Mouse (Mus musculus) adrenal gland, adult 8-10 months (tissue): ENCODE data around the gene Fam57b. TPM values are rescaled to one million over a fixed set of nuclear protein-coding genes. Genes with fewer than 3 reads are reported as not detected.

Experiments used
- DNase-seq: peaks from one replicate; pipeline ENCODE4 v3.0.0; 2022
- total RNA-seq, 4 experiments: library from RNA; stranded (reverse); gene quantifications; 2 replicates each; pipeline ENCODE4 v1.2.4; 2022

Fam57b gene
- total RNA-seq, 4 experiments from 2014 or later = 9.4 to 16.7 (median 13.8) TPM

DNA sequence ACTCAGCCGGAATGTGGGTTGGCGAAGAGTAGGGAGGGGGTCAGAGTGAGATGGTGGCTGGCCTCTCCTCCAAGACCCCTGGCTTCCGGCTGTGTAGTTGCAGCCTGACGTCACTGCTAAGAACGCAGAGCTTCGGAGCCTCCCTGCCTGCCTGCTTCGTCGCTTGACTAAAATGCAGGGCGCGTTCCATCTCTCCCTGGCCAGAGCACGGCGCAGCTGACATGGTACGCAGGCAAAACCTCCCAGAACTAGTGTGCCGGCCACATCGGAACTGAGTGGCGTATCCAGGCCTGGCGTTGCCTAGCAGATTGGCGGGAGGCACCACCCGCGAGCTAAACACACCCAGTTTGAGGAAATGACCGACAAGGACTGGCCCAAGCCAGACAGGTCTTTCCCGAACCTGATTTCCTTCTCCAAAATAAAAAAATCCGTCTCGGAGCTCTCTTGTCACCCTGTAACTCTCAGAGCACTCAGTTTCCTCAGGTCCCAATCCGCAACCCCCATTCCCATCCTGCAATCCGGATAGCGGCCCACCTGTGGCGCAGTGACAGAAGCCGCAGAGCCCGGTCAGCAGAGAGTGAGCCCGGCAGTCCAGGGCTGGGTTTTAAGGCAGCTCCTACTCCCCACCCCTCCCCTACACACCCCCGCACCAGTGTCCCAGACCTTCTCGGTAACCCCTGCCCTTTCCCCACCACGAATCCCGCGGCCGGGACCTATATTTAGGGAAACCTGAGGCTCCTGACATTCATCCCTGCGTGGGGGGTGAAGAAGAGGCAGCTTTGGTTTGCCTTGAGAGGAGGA lies 2.2 kb downstream of the Fam57b start:
- DNase-seq = no peak

DNA sequence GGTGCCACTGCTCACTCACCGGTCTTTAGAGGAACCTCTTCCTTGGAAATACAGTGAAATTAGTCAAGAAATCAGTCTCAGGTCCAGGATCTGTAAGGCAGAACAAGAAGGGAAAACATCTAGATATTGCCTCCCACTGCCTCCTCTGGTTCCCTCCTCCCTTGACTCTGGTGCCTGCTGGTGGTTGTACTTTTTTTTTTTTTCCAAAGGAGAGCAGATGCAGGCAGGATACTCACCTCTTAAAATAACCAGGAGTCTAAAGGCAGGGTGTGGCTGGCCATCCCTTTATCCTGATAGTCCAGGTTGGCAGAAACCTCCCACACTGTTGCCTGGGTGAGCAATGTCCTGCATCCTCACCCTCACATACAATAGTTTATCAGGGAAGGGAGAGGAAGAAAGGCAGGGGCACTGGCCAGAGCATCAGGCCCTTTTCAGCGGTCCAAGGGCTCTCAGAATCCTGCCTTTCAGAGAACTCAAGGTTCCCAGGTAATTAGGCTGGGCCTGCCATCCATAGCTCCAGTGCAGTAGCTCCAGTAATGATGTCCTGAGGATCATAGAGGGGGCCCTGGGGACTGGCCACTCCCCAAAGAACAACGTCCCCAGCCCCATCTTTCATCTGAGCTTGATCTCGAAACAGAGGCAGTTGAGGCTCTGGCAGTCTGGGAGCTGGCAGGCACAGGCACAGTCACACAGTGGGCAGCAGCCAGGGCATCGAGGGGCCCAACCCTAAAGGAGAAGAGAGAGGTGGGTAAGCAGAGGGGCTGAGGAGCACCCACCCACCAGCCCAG lies 3.0 kb downstream of the Fam57b start:
- DNase-seq = no peak

DNA sequence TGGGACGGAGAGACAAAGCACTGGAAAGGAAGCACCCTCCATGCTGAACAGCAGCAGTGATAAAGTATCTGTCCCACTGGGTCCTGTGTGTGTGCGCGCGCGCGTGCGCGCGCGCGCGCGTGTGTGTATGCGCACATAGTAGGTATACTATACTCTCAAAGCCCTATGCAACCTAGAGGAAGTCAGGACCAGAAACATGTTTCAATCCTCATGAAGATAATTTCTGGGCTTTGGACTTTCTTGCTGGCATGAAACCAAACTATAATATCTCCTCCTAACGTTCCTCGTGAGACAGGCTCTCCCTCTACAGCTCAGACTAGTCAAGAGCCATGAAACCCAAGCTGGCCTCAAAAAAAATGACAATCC lies 3.6 kb downstream of the Fam57b start:
- no peak for DNase-seq

GRCm38 (mm10) chr7:126802134-126802889 lies 4.8 kb downstream of the Fam57b start:
- peak; percentile 62 for DNase-seq

GRCm38 (mm10) chr7:126803181-126803580 lies 5.7 kb downstream of the Fam57b start:
- peak; percentile 44 for DNase-seq

GRCm38 (mm10) chr7:126803751-126804150 lies 6.3 kb downstream of the Fam57b start:
- no peak for DNase-seq

DNA sequence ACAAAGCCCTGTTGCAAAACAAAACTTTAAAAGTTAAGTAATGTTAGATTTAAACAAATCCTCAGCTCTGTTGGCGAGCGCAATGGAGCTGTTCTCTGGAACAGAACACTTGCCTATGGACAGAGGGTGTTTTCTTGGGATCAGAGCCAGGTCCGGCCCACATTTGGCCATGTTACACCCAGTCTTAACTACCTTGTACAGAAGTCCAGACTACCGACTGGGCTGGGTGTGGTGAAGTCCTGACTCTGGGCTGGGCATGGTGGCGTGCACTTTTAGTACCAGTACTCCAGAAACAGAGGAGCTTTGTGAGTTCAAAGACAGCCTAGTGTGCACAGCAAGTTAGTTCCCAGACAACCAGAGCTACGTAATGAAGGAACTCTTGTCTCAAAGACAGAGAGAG lies 9.5 kb downstream of the Fam57b start:
- no peak for DNase-seq

GRCm38 (mm10) chr7:126807405-126807804 lies 9.9 kb downstream of the Fam57b start:
- DNase-seq = no peak

DNA sequence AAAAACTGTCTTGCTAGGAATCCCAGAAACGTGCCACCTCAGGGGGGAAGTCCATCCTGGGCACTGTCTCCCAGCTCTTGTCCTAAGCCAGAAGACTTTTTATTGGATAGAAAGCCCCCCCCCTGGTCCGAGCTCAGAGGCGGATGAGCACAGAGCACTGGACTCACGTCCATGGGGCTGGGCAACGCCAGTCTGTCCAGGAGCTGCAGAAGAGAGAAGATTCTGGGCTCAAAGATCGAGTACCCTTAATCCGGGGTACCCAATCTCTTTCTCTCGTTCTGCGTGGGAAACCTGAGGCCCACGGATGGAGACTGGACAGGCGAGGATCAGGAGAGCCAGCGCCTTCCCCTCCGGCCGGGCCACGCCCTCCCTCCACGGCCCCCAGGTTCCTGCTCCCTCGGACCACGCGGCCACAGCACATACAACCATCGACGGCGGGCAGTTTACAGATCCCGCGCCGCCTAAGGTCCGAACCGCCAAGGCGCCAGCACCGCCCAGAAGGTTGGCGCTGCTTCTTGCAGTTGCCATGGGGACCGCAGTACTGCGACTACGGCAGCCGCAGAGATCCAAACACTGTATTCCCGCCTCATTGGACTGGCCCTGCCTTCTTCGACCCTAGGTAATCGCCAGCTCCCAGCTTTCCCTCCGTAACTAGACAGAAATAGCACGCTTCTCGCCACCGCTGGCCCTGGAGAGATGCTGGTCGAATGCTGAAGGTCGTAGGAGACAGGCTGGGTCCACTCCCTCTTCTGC lies 11.4 kb downstream of the Fam57b start:
- peak; percentile 86 for DNase-seq

GRCm38 (mm10) chr7:126809723-126810369 lies 12.4 kb downstream of the Fam57b start:
- DNase-seq = no peak

DNA sequence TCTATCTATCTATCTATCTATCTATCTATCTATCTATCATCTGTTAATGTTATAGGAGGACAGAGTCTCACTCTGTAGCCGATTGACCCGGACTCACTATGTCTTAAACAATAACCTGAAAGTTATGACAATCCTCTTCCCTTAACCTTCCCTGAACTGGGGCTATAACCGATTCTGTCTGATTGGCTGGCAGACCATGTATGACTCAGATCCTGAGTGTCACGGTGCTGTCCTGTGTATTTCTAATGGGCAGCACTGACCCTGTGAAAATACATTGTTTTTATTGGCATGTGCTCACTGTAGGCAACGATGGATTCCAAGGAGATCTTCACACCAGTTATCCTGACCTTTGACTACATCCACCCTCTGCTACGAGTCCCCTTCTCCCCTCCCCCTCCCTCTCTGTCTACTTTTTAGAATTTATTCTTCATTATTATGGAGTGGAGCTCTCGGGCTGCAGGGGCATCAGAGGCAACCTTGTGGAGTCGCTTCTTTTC lies 18.3 kb downstream of the Fam57b start:
- no peak for DNase-seq

- DNase-seq = no peak
Observed at GRCm38 (mm10) chr7:126816494-126816893, 19.0 kb downstream of the Fam57b start.

GRCm38 (mm10) chr7:126817595-126817994 lies 20.1 kb downstream of the Fam57b start:
- DNase-seq = no peak

DNA sequence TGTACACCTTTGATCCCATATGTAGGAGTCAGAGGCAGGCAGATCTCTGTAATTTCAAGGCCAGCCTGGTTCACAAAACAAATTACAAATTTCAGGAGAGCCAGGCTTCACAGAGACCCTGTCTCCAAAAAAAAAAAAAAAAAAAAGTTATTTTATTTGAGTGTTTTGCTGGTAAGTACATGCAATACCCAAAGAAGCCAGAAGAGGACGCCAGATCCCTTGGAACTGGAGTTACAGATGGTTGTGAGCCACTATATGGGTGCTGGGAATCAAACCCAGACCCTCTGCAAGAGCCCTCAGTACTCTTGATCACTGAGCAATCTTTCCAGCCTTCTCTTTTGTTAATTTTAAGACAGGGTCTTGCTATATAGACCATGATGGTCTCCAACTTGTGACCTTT lies 21.4 kb downstream of the Fam57b start:
- no peak for DNase-seq

GRCm38 (mm10) chr7:126821835-126822511 lies 24.5 kb downstream of the Fam57b start:
- DNase-seq = peak; percentile 75

DNA sequence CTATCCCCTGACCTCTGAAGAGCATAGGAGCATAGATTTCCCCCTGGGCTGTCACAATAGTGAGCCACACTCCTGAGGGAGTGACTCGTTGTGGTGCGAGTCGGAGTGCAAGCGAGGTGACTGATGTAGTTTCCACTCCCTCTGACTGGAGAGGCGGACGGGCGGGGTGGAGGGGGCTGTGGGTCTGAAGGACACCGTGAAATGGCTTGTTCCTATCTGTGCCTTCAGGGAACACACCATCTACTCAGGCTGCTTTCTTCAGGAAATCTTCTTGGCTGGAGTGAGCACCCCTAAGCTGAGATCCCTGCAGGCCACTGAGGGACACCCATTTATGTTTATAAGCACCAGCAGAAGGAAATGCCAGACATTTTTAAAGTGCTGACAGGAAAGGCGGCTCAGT lies 25.3 kb downstream of the Fam57b start:
- no peak for DNase-seq

DNA sequence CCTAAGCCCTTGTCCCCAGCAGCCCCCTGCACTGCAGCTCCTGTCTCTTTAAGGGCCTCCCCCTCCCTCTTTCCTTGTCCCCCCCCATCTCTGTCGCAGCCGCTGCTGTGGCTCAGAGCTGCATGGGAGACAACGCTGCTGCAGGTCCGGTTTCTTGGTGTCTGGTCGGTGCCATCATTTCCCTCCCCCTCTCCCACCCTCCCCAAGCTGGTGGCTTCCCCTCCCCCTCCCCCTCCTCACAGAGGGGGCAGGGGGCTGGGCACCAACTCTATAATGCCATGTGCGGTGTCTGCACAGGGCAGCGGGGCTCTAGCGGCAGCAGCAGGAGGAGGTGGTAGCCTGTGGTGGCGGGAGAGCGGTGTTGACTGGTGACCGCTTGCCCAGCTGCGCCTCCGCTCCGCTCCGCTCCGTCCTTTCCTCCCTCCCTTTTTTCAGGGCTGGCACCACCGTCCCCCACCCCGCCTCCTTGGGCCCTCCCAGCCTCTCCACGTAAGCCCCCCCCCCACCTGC lies 25.8 kb downstream of the Fam57b start:
- DNase-seq = no peak

DNA sequence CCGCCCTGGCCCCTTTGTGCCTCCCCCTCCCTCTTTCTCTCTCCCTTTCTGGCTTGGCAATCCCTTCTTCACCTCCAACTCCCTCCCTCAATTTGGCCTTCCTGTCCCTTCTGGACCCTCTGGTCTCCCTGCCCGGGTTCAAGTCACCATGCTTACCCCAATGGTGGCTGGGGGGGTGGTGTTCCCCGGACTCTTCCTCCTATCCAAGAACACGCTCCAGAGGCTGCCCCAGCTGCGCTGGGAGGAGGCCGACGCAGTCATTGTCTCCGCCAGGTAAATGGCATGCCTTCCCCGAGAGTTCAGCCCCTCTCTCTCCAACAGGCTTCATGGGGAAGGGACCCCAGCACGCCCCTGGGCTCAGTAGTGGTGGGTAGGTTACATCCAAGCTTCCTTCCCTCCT lies 26.5 kb downstream of the Fam57b start:
- no peak for DNase-seq

DNA sequence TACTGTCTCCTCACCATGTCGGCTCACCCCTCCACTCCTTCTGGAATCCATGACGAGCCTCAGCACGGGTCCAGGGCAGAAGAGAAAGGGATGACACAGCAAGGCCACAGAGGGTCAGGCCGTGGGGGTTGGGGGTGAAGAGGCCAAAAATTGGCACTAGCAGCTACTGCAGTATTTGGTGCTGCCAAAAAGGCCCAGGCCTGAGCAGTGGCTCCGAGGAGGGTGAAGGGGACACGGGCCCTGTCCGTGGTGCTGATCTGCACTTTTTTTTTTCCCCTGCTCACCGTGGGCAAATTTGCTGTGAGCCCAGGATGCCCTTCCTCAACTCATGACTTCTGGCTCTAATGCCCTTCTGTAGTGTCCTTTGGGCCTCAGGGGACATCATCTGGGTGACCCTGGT lies 27.9 kb downstream of the Fam57b start:
- DNase-seq = no peak

DNA sequence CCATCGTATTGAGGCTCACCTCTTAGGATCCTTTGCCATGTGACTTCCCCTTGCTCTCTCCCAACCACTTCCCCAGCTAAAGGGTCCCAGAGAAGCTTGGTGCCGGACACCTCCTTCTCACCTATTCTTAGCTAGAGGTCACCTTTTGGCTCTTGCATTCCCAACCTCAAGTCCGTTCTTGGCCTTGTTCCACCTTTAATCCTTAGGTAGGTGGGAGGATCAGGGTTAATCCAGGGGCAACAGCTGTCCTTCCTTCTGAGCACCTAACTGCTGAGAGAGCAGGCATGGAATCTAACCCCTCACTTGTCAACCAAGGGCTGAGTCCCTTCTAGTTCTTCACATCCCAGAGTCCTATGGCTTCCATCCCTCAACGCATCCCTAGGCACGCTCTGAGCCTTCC lies 28.5 kb downstream of the Fam57b start:
- no peak for DNase-seq

DNA sequence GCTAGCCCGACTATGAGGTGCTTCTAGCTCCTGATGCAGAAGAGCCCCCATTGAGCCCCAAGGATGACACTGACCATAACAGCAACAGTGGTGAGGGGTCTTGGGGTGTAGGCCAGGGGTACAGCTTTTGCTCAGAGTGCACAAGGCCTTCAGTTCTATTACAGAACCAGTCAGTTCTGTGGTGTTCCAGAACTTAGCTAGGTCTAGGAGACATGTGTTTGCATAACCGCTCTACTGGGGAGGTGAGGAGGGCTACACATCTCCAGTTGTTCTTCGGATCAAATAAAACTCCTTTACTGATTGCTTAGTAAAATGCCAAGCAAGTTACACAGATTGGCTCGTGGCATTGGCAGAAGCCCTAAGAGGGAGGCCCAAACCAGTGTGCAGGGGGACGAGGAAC lies 34.1 kb downstream of the Fam57b start, which contains the start of gene 4930451I11Rik:
TSS of gene 4930451I11Rik (minus strand) at position 101 of the 400 bp plus-strand sequence.
- no peak for DNase-seq
